Mouse (Mus musculus): ENCODE results near the gene Sdf2.

- TF ChIP-seq CTCF (IDR thresholded peaks at IDR 0.05; ENCODE audit: extremely low read depth, insufficient read length, insufficient replicate concordance, low read depth, low read length) (no peak), POLR2A (IDR thresholded peaks at IDR 0.05; ENCODE audit: low read depth, low read length) (no peak)
Observed at GRCm38 (mm10) chr11:78211513-78211912, 34.0 kb upstream of the Sdf2 start.
